Mouse (Mus musculus) lung, postnatal 0 days (tissue): ENCODE data around the gene Ptch1.

Source experiments
- CTCF ChIP-seq: IDR thresholded peaks from 2 replicates; pipeline ENCODE4 v1.5.1; 2016; ENCODE audit warnings: antibody characterized with exemption, mild to moderate bottlenecking
- EP300 ChIP-seq: IDR thresholded peaks from 2 replicates; pipeline ENCODE4 v1.6.1; 2016; ENCODE audit warnings: antibody characterized with exemption, mild to moderate bottlenecking, control low read depth

DNA sequence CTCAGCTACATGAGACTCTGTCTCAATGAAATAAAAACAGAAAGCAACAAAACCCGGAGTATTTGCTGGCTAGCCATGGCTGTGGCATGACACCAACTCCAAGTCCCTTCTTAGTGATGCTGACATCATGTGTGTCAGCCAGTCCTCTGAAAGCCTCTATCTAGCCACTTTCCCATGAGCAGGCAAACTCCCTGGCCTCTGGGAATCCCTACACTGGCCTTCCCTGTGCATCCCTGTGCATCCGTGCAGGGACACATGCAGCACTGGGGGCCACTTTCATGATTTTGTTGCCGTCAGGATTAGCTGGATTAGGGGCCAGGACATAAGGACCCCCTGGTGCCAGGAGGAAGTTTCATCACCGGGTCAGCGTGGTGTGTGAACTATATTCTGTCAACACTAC is 20.0 kb downstream of the Ptch1 start:
- TF ChIP-seq CTCF, result no peak
- no peak for TF ChIP-seq EP300
